Mouse (Mus musculus): Measurements from ENCODE around the gene 2810408A11Rik. TPM values are rescaled to one million over a fixed set of nuclear protein-coding genes. Genes with fewer than 3 reads are reported as not detected.

The 2810408A11Rik gene
- polyA plus RNA-seq, 1 experiment from 2014 or later, result 1.2 TPM

DNA sequence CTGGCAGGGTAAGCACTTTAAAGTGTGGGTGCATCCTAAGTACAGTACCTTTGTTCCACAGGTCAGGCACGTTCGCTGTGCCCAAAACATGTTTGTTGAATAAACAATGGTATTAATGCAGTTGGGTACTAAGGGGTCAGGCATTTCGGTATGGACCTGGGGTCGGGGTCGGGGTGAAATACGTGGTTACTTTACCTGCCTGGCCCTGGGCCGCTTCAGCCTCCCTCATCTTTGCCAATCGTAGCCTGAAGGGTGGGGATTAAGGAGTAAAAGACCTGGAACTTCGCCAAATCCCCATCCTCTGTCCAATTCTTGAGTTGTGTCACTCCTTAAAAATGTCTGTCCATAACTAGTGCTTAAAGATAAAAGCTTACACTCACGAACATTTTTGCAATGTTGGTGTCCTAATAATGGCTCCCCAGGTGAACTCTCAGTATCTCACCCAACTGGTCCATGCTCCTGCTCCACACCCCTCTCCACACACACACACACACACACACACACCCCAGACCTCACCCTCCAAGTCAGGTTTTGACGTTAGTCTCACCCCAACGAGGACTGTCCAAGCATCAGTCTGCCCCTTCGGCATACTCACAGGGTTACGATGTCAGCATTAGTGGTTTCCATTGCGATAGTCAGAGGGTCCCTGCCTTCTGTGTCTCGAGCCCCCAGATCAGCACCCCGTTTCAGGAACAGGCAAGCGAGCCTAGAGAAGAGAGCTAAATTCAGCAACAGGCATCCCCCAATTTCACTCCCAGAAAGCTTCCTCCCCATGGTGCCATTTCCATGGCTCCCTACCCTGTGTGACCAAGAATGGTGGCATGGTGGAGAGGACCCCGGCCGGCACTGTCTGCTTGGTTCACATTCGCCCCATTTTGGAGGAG is 18.8 kb downstream of the 2810408A11Rik start:
- no peak for TF ChIP-seq EP300 (IDR thresholded peaks at IDR 0.05; ENCODE audit: low read depth)
- TF ChIP-seq CTCF (IDR thresholded peaks at IDR 0.05; ENCODE audit: low read depth), result no peak
- Histone ChIP-seq H3K36me3 (replicated peaks; ENCODE audit: insufficient read depth, low read length) (0 out of 2 replicates have a peak, but pooled peaks cover 8% of the 10 kb centered on the region), H3K4me2 (ENCODE audit: low read depth, low read length) (peak overlapping the region; percentile 89), H3K27me3 (ENCODE audit: insufficient read depth, low read length) (no peaks in the 10 kb centered on the region), H3K9ac (replicated peaks) (peak overlapping the region; percentile 69; the same call in 1 of the 2 replicates), H3K9me3 (ENCODE audit: low read length) (no peaks in the 10 kb centered on the region), H3K4me1 (ENCODE audit: insufficient read depth) (peaks cover 44% of the 10 kb centered on the region), H3K27ac (ENCODE audit: low read depth) (peak overlapping the region; percentile 86), H3K4me3 (ENCODE audit: low read depth, low read length) (peak overlapping the region; percentile 56)
- no peak for ATAC-seq
- WGBS (ENCODE audit: insufficient replicate concordance), result 71% methylated on average over 21 of the region's 21 CpGs
- DNase-seq, result no peak

DNA sequence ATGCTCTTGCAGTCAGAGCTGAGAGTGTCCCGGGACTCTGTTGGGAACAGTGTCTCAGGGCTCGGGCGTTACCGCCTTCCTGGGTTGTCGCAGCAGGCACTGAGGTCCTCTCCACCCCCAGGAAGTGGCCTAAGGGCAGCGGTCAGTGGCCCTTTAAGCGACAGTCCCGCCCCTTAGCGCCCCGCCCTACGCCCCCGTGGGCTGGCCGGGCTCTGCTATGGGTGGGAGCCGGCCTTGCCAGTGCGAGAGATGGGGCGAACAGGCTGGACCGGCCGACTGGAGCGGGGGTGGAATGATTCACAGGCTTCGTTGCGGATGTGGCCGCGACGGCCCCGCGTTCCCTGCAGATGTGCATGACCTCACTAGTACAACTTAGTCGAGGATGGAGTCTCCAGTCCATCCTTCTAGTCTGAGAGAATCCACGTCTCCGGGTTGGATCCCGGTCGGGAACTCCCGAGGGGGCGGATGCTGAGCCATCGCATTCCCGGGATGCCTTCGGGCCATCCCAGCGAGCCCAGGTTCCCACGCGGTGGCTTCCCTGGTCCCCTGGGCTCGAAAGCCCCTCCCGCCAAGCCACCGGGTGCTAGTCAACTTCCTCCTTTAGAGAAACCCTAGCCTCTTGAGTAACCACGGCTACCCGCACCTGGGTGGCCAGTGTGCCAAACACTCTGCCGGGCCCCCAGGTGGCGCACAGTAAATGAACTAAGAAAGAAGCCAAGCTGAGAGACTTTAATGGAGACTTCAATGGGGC is 19.8 kb downstream of the 2810408A11Rik start, which contains the start of gene Kctd11:
TSS of gene Kctd11 (minus strand) at position 554 of the 751 bp plus-strand sequence.
- Histone ChIP-seq H3K27me3 (ENCODE audit: insufficient read depth, low read length) (no peaks in the 10 kb centered on the region), H3K9me3 (ENCODE audit: low read length) (no peaks in the 10 kb centered on the region), H3K4me1 (ENCODE audit: insufficient read depth) (peaks cover 46% of the 10 kb centered on the region), H3K4me3 (ENCODE audit: low read depth, low read length) (peak within 1 kb of the TSS; percentile 56), H3K27ac (ENCODE audit: low read depth) (peak within 1 kb of the TSS; percentile 86), H3K9ac (replicated peaks) (peak within 1 kb of the TSS; percentile 69), H3K4me2 (ENCODE audit: low read depth, low read length) (peak within 1 kb of the TSS; percentile 89), H3K36me3 (replicated peaks; ENCODE audit: insufficient read depth, low read length) (0 out of 2 replicates have a peak, but pooled peaks cover 5% of the 10 kb centered on the region)
- 2% methylated on average over 45 of the region's 46 CpGs for WGBS (ENCODE audit: insufficient replicate concordance)
- DNase-seq, result peak; percentile 86
- TF ChIP-seq CTCF (IDR thresholded peaks at IDR 0.05; ENCODE audit: low read depth) (peak; percentile 65), EP300 (IDR thresholded peaks at IDR 0.05; ENCODE audit: low read depth) (peak; percentile 21; the same call in 1 of the 2 replicates)
- peak; percentile 78 for ATAC-seq

DNA sequence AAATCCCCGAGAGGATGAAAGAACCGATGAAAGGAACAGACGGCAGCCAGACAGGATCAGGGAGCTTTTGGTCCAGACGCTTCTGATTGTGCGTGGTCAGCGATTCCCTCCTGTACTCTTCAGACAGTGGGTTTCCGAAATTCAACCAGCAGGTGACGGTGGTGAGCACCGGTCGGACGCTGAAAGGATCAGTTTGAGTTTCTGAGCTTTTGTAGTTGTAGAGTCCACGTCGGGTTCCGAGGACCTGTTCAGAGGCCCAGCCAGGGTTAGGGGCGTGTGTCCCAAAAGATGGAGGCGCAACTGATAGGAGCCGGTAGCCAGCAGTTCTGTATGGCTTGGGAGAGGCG is 20.3 kb downstream of the 2810408A11Rik start:
- peak overlapping the region; percentile 86 for H3K27ac ChIP-seq (ENCODE audit: low read depth)
- peak overlapping the region; percentile 56 for H3K4me3 ChIP-seq (ENCODE audit: low read depth, low read length)

DNA sequence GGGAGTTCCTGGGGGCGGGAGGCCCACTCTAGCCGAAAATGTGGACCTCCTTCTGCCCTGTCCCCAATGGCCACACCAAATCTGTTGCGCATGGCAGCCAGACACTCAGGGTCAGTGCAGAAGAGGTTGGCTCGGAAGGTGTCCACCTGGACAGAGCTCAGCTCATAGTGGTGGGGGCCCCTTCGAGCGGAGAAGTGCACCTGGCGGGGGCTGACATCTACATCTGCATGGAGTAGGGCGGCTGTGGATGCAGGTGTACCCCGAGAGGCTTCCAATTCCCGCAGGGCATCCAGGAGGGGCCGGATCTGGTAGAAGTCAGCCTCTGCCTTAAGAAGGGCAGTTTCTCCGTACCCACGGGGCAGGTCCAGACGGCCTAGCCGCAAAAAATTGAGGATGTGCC is 21.1 kb downstream of the 2810408A11Rik start:
- no peaks in the 10 kb centered on the region for H3K9me3 ChIP-seq (ENCODE audit: low read length)
- H3K36me3 ChIP-seq (replicated peaks; ENCODE audit: insufficient read depth, low read length), result 0 out of 2 replicates have a peak, but pooled peaks cover 5% of the 10 kb centered on the region
- TF ChIP-seq EP300 (IDR thresholded peaks at IDR 0.05; ENCODE audit: low read depth) (no peak), CTCF (IDR thresholded peaks at IDR 0.05; ENCODE audit: low read depth) (no peak)
- peak overlapping the region; percentile 69; the same call in 1 of the 2 replicates for H3K9ac ChIP-seq (replicated peaks)
- peaks cover 47% of the 10 kb centered on the region for H3K4me1 ChIP-seq (ENCODE audit: insufficient read depth)
- no peak for ATAC-seq
- H3K4me3 ChIP-seq (ENCODE audit: low read depth, low read length), result no peak overlapping the region
- H3K27me3 ChIP-seq (ENCODE audit: insufficient read depth, low read length), result no peaks in the 10 kb centered on the region
- H3K4me2 ChIP-seq (ENCODE audit: low read depth, low read length), result peak overlapping the region; percentile 89
- no peak for DNase-seq
- no peak overlapping the region for H3K27ac ChIP-seq (ENCODE audit: low read depth)
- 68% methylated on average over 15 of the region's 15 CpGs for WGBS (ENCODE audit: insufficient replicate concordance)

More for the DNA sequence above, 20.3 kb downstream of the 2810408A11Rik start:
- DNase-seq (peak; percentile 81), ATAC-seq (peak; percentile 63)
- H3K4me2 ChIP-seq (ENCODE audit: low read depth, low read length), result peak overlapping the region; percentile 89
- H3K9me3 ChIP-seq (ENCODE audit: low read length), result no peaks in the 10 kb centered on the region
- 1% methylated on average over 18 of the region's 18 CpGs for WGBS (ENCODE audit: insufficient replicate concordance)
- 0 out of 2 replicates have a peak, but pooled peaks cover 5% of the 10 kb centered on the region for H3K36me3 ChIP-seq (replicated peaks; ENCODE audit: insufficient read depth, low read length)
- peak overlapping the region; percentile 69 for H3K9ac ChIP-seq (replicated peaks)
- no peak for TF ChIP-seq EP300 (IDR thresholded peaks at IDR 0.05; ENCODE audit: low read depth)
- TF ChIP-seq CTCF (IDR thresholded peaks at IDR 0.05; ENCODE audit: low read depth), result peak; percentile 95
- peaks cover 47% of the 10 kb centered on the region for H3K4me1 ChIP-seq (ENCODE audit: insufficient read depth)
- no peaks in the 10 kb centered on the region for H3K27me3 ChIP-seq (ENCODE audit: insufficient read depth, low read length)

DNA sequence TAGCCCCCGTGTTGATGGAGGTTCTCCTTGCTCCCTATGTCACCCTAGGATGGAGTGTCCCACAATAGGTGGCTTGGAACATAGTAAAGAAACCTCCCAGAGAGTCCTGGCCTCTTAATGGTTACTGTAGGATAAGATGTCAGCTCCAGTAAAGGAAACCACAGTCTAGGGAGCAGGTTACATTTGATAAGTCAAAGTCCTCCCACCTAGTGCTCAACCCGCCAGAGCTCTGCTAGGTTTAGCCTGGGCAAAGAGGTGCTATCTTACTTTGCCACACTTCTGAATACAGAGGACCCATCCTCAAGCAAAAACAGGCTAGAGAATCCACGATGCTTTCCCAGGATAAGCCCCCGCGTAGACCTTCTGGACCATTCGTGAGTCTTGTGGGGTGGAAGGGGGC is 21.8 kb downstream of the 2810408A11Rik start:
- 58% methylated on average over 6 of the region's 6 CpGs for WGBS (ENCODE audit: insufficient replicate concordance)
- H3K4me3 ChIP-seq (ENCODE audit: low read depth, low read length), result no peak overlapping the region
- peaks cover 46% of the 10 kb centered on the region for H3K4me1 ChIP-seq (ENCODE audit: insufficient read depth)
- H3K27ac ChIP-seq (ENCODE audit: low read depth), result no peak overlapping the region
- TF ChIP-seq EP300 (IDR thresholded peaks at IDR 0.05; ENCODE audit: low read depth) (no peak), CTCF (IDR thresholded peaks at IDR 0.05; ENCODE audit: low read depth) (no peak)
- H3K36me3 ChIP-seq (replicated peaks; ENCODE audit: insufficient read depth, low read length), result 0 out of 2 replicates have a peak, but pooled peaks cover 5% of the 10 kb centered on the region
- H3K27me3 ChIP-seq (ENCODE audit: insufficient read depth, low read length), result no peaks in the 10 kb centered on the region
- peak overlapping the region; percentile 89 for H3K4me2 ChIP-seq (ENCODE audit: low read depth, low read length)
- no peaks in the 10 kb centered on the region for H3K9me3 ChIP-seq (ENCODE audit: low read length)
- DNase-seq (no peak), ATAC-seq (no peak)
- H3K9ac ChIP-seq (replicated peaks), result no peak overlapping the region

Data from liver, postnatal 0 days (tissue).